Mouse (Mus musculus) thymus, adult 2 months (tissue): ENCODE results near the gene Heca.
"Not testable (repeated sequence)": the region's sequence is repeated elsewhere in the genome, so short reads cannot be mapped to it uniquely, and the experiment has no call there.

Source experiments
- CTCF ChIP-seq: fragments of 200-500 bp; IDR thresholded peaks from 2 replicates; pipeline ENCODE4 v1.5.1; 2012; ENCODE audit warnings: mild to moderate bottlenecking, control low read depth, low read length, moderate library complexity, borderline replicate concordance; ENCODE audit not compliant: control insufficient read depth, poor library complexity, insufficient read depth; ENCODE audit errors: extremely low read depth
- POLR2A ChIP-seq: fragments of 200-500 bp; IDR thresholded peaks from 2 replicates; pipeline ENCODE4 v1.6.1; 2012; ENCODE audit warnings: mild to moderate bottlenecking, low read length, control low read depth, moderate library complexity; ENCODE audit not compliant: control insufficient read depth, poor library complexity, insufficient read depth; ENCODE audit errors: extremely low read depth

GRCm38 (mm10) chr10:17906405-17906804, 41.5 kb downstream of the Heca start:
- TF ChIP-seq POLR2A, CTCF: not testable (repeated sequence)
